Mouse (Mus musculus): ENCODE measurements around the gene Tk1.
A peak's percentile ranks its signal among the peaks of the same experiment; 100 is the strongest.
"Not testable (repeated sequence)": the region's sequence is repeated elsewhere in the genome, so short reads cannot be mapped to it uniquely, and the experiment has no call there.

The Tk1 gene

GRCm38 (mm10) chr11:117847593-117848215, 21.8 kb upstream of the Tk1 start:
- DNase-seq (ENCODE audit: low spot score in 2 of 2), result no peak

- no peak for DNase-seq (ENCODE audit: low spot score in 2 of 2)
Observed at GRCm38 (mm10) chr11:117846640-117847039, 20.7 kb upstream of the Tk1 start.

- no peak for DNase-seq (ENCODE audit: low spot score in 2 of 2)
Observed at GRCm38 (mm10) chr11:117845651-117846050, 19.8 kb upstream of the Tk1 start.

- DNase-seq (ENCODE audit: low spot score in 2 of 2), result no peak
Observed at GRCm38 (mm10) chr11:117844997-117845396, 19.1 kb upstream of the Tk1 start.

- DNase-seq (ENCODE audit: low spot score in 2 of 2), result no peak
Observed at GRCm38 (mm10) chr11:117843434-117843833, 17.5 kb upstream of the Tk1 start.

GRCm38 (mm10) chr11:117840910-117841309, 15.0 kb upstream of the Tk1 start:
- no peak for DNase-seq (ENCODE audit: low spot score in 2 of 2)

GRCm38 (mm10) chr11:117839021-117839420, 13.1 kb upstream of the Tk1 start:
- no peak for DNase-seq (ENCODE audit: low spot score in 2 of 2)

- DNase-seq (ENCODE audit: low spot score in 2 of 2), result no peak
Observed at GRCm38 (mm10) chr11:117838572-117838971, 12.7 kb upstream of the Tk1 start.

GRCm38 (mm10) chr11:117836306-117836705, 10.4 kb upstream of the Tk1 start:
- no peak for DNase-seq (ENCODE audit: low spot score in 2 of 2)

GRCm38 (mm10) chr11:117834086-117834485, 8.2 kb upstream of the Tk1 start:
- no peak for DNase-seq (ENCODE audit: low spot score in 2 of 2)

- not testable (repeated sequence) for DNase-seq (ENCODE audit: low spot score in 2 of 2)
Observed at GRCm38 (mm10) chr11:117833509-117833908, 7.6 kb upstream of the Tk1 start.

- DNase-seq (ENCODE audit: low spot score in 2 of 2), result peak; percentile 89 to 95
Observed at GRCm38 (mm10) chr11:117832086-117832969, 6.4 kb upstream of the Tk1 start.

- DNase-seq (ENCODE audit: low spot score in 2 of 2), result no peak
Observed at GRCm38 (mm10) chr11:117830401-117830800, 4.5 kb upstream of the Tk1 start.

GRCm38 (mm10) chr11:117829671-117830215, 3.9 kb upstream of the Tk1 start:
- DNase-seq (ENCODE audit: low spot score in 2 of 2), result no peak

- DNase-seq (ENCODE audit: low spot score in 2 of 2), result no peak
Observed at GRCm38 (mm10) chr11:117828888-117829604, 3.2 kb upstream of the Tk1 start.

- peak in 1 of 2 experiments; percentile 52 for DNase-seq (ENCODE audit: low spot score in 2 of 2)
Observed at GRCm38 (mm10) chr11:117828149-117828887, 2.4 kb upstream of the Tk1 start.

- no peak for DNase-seq (ENCODE audit: low spot score in 2 of 2)
Observed at GRCm38 (mm10) chr11:117827386-117827785, 1.5 kb upstream of the Tk1 start.

GRCm38 (mm10) chr11:117826916-117827315, 1.0 kb upstream of the Tk1 start:
- no peak for DNase-seq (ENCODE audit: low spot score in 2 of 2)

- DNase-seq (ENCODE audit: low spot score in 2 of 2), result no peak
Observed at GRCm38 (mm10) chr11:117826164-117826563, 272 bp upstream of the Tk1 start.

- peak; percentile 58 to 81 for DNase-seq (ENCODE audit: low spot score in 2 of 2)
Observed at GRCm38 (mm10) chr11:117824060-117824969, 1.6 kb downstream of the Tk1 start.

Data from thymus, postnatal 10 days (tissue).